Mouse (Mus musculus) intestine, embryonic 16.5 days (tissue): ENCODE data around the gene Vmn1r89. TPM values are rescaled to one million over a fixed set of nuclear protein-coding genes. Genes with fewer than 3 reads are reported as not detected.

Source experiments
- ATAC-seq: fragments of 200-750 bp; cut with Nextera tagmentation; 2 replicates; pipeline ENCODE4 v1.8.0; 2017; ENCODE audit warnings: moderate TSS enrichment, moderate library complexity
- H3K27ac ChIP-seq: fragments of 300-500 bp; sonication (generic); 2 replicates; pipeline ENCODE4 v1.5.1; 2014; ENCODE audit warnings: mild to moderate bottlenecking, low read length
- H3K27me3 ChIP-seq: fragments of 300-500 bp; sonication (generic); replicated peaks from 2 replicates; pipeline ENCODE4 v1.6.1; 2014; ENCODE audit warnings: low read length, control low read depth, mixed read lengths; ENCODE audit not compliant: control insufficient read depth, insufficient read depth
- H3K36me3 ChIP-seq: fragments of 300-500 bp; sonication (generic); 2 replicates; pipeline ENCODE4 v1.6.1; 2014; ENCODE audit warnings: low read length, control low read depth; ENCODE audit not compliant: control insufficient read depth, insufficient read depth
- H3K4me1 ChIP-seq: fragments of 300-500 bp; sonication (generic); 2 replicates; pipeline ENCODE4 v1.6.1; 2014; ENCODE audit warnings: low read length, control low read depth, mixed read lengths; ENCODE audit not compliant: control insufficient read depth, insufficient read depth
- H3K4me2 ChIP-seq: fragments of 300-500 bp; sonication (generic); 2 replicates; pipeline ENCODE4 v1.6.1; 2014; ENCODE audit warnings: low read depth, low read length, control low read depth
- H3K4me3 ChIP-seq: fragments of 300-500 bp; sonication (generic); 2 replicates; pipeline ENCODE4 v1.5.1; 2014; ENCODE audit warnings: mild to moderate bottlenecking, low read length
- H3K9ac ChIP-seq: fragments of 300-500 bp; sonication (generic); 2 replicates; pipeline ENCODE4 v1.6.1; 2014; ENCODE audit warnings: low read depth, low read length
- H3K9me3 ChIP-seq: fragments of 300-500 bp; sonication (generic); 2 replicates; pipeline ENCODE4 v1.6.1; 2016; ENCODE audit warnings: low read length, control low read depth; ENCODE audit not compliant: control insufficient read depth
- WGBS: fragments of 180-500 bp; shearing (Covaris S2); extraction: QIAGEN DNeasy Blood & Tissue Kit; methylation state at CpG from one replicate; pipeline ENCODE4 v1.1.7; 2014; 5-methylcytosine and 5-hydroxymethylcytosine counted together
- polyA plus RNA-seq: library from polyadenylated mRNA; unstranded; fragments of >200 nt; fragmentation: Nextera tagmentation; extraction: Ambion mirVana; gene quantifications from 2 replicates; pipeline ENCODE4 v1.2.1, GENCODE M21; 2015

The Vmn1r89 gene
- not detected in 2 replicates for polyA plus RNA-seq

- no peaks in the 10 kb centered on the region for H3K27me3 ChIP-seq
- no peak within 1 kb of the TSS for H3K9ac ChIP-seq
- no peaks in the 10 kb centered on the region for H3K4me1 ChIP-seq
- ATAC-seq: no peak
- H3K4me3 ChIP-seq: no peak within 1 kb of the TSS
- no peak within 1 kb of the TSS for H3K27ac ChIP-seq
- no peaks in the 10 kb centered on the region for H3K36me3 ChIP-seq
- H3K4me2 ChIP-seq: no peak within 1 kb of the TSS
- H3K9me3 ChIP-seq: no peaks in the 10 kb centered on the region
Measured at GRCm38 (mm10) chr7:13212720-13213119, at the start of gene Vmn1r89. Gene Vmn1r89, plus strand, starts transcription at chr7:13213020.

- H3K36me3 ChIP-seq: no peaks in the 10 kb centered on the region
- no peaks in the 10 kb centered on the region for H3K27me3 ChIP-seq
- WGBS: 46% methylated on average over 50 of the region's 50 CpGs
- no peak overlapping the region for H3K27ac ChIP-seq
- ATAC-seq: no peak
- H3K4me3 ChIP-seq: no peak overlapping the region
- H3K4me2 ChIP-seq: no peak overlapping the region
- H3K4me1 ChIP-seq: no peaks in the 10 kb centered on the region
- no peaks in the 10 kb centered on the region for H3K9me3 ChIP-seq
- no peak overlapping the region for H3K9ac ChIP-seq
Measured at GRCm38 (mm10) chr7:13260746-13261700, 48.2 kb downstream of the Vmn1r89 start.

- Histone ChIP-seq H3K9me3 (no peaks in the 10 kb centered on the region), H3K36me3 (no peaks in the 10 kb centered on the region), H3K27me3 (no peaks in the 10 kb centered on the region), H3K4me1 (no peaks in the 10 kb centered on the region), H3K27ac (no peak overlapping the region), H3K4me2 (no peak overlapping the region), H3K9ac (no peak overlapping the region), H3K4me3 (no peak overlapping the region)
- no peak for ATAC-seq
- 83% methylated on average over 5 of the region's 5 CpGs for WGBS
Measured at GRCm38 (mm10) chr7:13263851-13264250, 51.0 kb downstream of the Vmn1r89 start.

DNA sequence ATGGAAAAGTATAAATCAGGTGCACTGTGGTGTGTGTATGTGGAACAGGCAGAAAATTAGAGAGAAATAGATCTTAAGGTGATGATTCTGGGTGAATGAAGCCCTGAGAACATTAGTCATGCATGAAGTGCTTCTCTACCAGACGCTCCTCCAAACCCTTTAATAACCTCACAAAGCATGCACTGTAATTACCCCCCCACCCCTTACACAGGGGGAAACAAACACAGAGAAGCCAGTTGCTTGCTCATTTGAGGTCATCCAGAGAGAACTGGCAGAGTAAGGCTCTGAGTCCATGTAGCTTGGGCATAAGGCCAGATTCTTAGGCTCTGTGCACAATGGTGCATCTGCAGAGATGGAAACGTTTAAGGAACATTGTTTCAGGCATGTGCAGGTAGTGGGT is 51.6 kb downstream of the Vmn1r89 start:
- Histone ChIP-seq H3K4me1 (no peaks in the 10 kb centered on the region), H3K27me3 (no peaks in the 10 kb centered on the region), H3K4me3 (no peak overlapping the region), H3K4me2 (no peak overlapping the region), H3K36me3 (no peaks in the 10 kb centered on the region; the same call in 1 of the 2 replicates), H3K9me3 (no peaks in the 10 kb centered on the region), H3K27ac (no peak overlapping the region), H3K9ac (no peak overlapping the region)
- no peak for ATAC-seq
- WGBS: 80% methylated on average over 2 of the region's 2 CpGs

DNA sequence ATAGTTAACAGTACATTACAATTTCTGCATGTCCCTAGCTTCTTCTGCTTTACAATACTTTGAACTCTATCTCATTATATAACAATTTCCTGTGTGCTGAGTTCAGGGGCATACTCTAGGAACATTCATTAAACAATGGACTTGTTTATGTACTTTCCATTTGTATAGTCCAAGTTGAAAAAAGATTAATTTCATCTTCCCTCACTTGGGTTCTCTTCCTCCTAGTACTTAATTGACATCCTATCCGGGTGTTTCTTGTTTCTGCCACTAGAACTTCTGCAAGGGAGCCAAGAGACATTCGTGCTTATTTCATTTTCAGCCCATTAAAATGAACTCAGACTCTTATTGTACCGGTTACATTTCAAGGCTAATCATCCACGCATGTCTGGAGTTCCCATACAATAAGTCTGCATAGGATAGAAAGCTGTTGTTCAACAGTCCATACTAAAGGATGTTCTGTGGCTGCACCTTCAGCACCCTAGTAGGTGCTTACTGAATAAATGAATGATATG is 56.0 kb downstream of the Vmn1r89 start:
- no peaks in the 10 kb centered on the region for H3K4me1 ChIP-seq
- no peaks in the 10 kb centered on the region for H3K9me3 ChIP-seq
- WGBS: 84% methylated on average over 4 of the region's 4 CpGs
- H3K4me3 ChIP-seq: no peak overlapping the region
- H3K4me2 ChIP-seq: no peak overlapping the region
- no peaks in the 10 kb centered on the region; the same call in 1 of the 2 replicates for H3K36me3 ChIP-seq
- H3K9ac ChIP-seq: no peak overlapping the region
- no peak for ATAC-seq
- no peaks in the 10 kb centered on the region for H3K27me3 ChIP-seq
- H3K27ac ChIP-seq: no peak overlapping the region

DNA sequence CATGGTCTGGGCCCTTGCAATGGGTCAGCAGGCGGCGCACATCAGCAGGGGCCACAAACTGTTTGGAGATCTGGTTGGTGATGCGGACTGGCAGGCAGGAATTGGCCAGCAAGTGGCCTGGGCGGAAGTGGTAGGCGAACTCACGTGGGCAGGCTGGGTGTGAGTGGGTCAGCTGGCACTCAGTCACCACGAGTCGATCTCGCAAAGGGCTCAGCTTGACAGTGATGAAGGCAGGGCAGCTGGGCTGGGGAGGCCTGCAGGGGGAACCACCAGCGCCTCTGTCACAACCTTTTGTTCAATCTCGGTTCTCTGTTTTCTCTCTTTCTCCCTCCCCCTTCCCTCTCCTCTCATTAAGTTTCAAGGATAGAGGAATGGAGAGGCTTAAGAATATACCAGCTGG is 56.6 kb downstream of the Vmn1r89 start:
- Histone ChIP-seq H3K27ac (no peak overlapping the region), H3K4me3 (no peak overlapping the region), H3K4me1 (no peaks in the 10 kb centered on the region), H3K9me3 (no peaks in the 10 kb centered on the region), H3K9ac (no peak overlapping the region), H3K4me2 (no peak overlapping the region), H3K27me3 (no peaks in the 10 kb centered on the region), H3K36me3 (no peaks in the 10 kb centered on the region; the same call in 1 of the 2 replicates)
- no peak for ATAC-seq
- 79% methylated on average over 11 of the region's 11 CpGs for WGBS

Other genes starting within 250 kb of the Vmn1r89 start
- 7.8 TPM in 2 replicates for gene Zfp324, start 247.2 kb upstream of the Vmn1r89 start, polyA plus RNA-seq
- gene Zfp446, start 235.2 kb upstream of the Vmn1r89 start, polyA plus RNA-seq: 5.9 and 6.1 TPM in 2 replicates
- 0.84 and 0.89 TPM in 2 replicates for gene Slc27a5, start 214.8 kb upstream of the Vmn1r89 start, polyA plus RNA-seq
- gene Trim28, start 213.9 kb upstream of the Vmn1r89 start, polyA plus RNA-seq: 116 and 131 TPM in 2 replicates
- 22.2 and 23.2 TPM in 2 replicates for gene Zbtb45, start 203.0 kb upstream of the Vmn1r89 start, polyA plus RNA-seq
- 199 and 202 TPM in 2 replicates for gene Chmp2a, start 178.2 kb upstream of the Vmn1r89 start, polyA plus RNA-seq
- 19.5 and 25.0 TPM in 2 replicates for gene Ube2m, start 174.7 kb upstream of the Vmn1r89 start, polyA plus RNA-seq
- 1.4 and 1.8 TPM in 2 replicates for gene Mzf1, start 158.3 kb upstream of the Vmn1r89 start, polyA plus RNA-seq
- not detected in 2 replicates for gene Vmn1r85, start 117.8 kb upstream of the Vmn1r89 start, polyA plus RNA-seq
- gene Vmn1r86, start 93.1 kb upstream of the Vmn1r89 start, polyA plus RNA-seq: not detected in 2 replicates
- not detected in 2 replicates for gene Vmn1r87, start 72.9 kb upstream of the Vmn1r89 start, polyA plus RNA-seq
- gene Vmn1r88, start 53.5 kb upstream of the Vmn1r89 start, polyA plus RNA-seq: not detected in 2 replicates
- gene Lig1, start 64.3 kb downstream of the Vmn1r89 start, polyA plus RNA-seq: 64.3 and 77.6 TPM in 2 replicates
- gene Zswim9, start 65.7 kb downstream of the Vmn1r89 start, polyA plus RNA-seq: 5.2 and 5.3 TPM in 2 replicates
- gene Pla2g4c, start 111.6 kb downstream of the Vmn1r89 start, polyA plus RNA-seq: 0.57 and 0.71 TPM in 2 replicates
- not detected in 2 replicates for gene Cabp5, start 185.1 kb downstream of the Vmn1r89 start, polyA plus RNA-seq
- gene Bsph1, start 237.8 kb downstream of the Vmn1r89 start, polyA plus RNA-seq: not detected in 2 replicates